Mouse (Mus musculus): ENCODE measurements at regions not wholly inside any gene's neighbourhood (a gene's known extent, or its start where the extent isn't known, plus 50 kb on each side); places are given as distances from the start of the nearest gene placed in this dataset.
A peak's percentile ranks its signal among the peaks of the same experiment; 100 is the strongest.

DNA sequence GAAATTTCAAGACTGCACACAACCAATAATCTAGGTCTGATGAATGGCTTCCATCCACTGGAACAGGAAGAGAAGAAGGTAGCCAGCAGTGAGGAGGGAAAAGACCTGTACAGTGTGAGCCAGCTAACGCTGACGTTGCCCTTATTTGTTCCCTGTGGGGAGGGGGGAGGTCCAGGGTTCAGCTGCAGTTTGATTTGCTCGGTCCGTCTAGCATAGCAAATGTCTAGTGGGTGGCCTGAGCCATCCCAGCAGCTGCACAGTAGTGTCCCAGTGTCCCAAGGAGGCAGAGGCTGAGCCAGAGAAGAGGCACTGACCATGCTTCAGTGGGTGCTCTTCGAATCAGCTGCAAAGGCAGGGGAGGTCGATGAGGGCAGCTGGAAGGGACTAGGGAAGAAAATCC is 120.7 kb upstream of the Atp6ap2 start:
- ATAC-seq (ENCODE audit: low TSS enrichment) = no peak

GRCm38 (mm10) chrX:12467528-12468179 is 119.9 kb upstream of the Atp6ap2 start:
- no peak for ATAC-seq (ENCODE audit: low TSS enrichment)

GRCm38 (mm10) chrX:12472296-12472695 is 115.3 kb upstream of the Atp6ap2 start:
- ATAC-seq (ENCODE audit: low TSS enrichment) = no peak

DNA sequence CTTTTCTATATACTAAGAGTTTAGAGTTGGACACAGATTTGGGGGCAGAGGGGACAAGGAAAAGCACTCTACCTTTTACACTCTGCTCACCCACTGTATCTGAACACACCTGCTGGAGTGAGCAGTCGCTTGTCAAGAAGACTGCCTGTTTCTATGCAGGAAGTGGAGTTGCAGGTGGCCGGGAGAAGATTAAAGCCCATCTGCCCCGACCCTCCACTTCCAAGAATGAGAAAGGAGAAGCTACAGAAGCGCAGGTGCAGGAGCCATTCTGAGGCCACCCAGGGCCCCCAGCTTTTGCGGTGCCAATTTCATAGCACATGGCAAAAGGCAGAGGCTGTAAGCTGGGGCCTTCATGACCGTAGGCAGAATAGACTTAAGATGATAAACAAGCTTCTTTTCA is 108.4 kb upstream of the Atp6ap2 start:
- no peak for ATAC-seq (ENCODE audit: low TSS enrichment)

DNA sequence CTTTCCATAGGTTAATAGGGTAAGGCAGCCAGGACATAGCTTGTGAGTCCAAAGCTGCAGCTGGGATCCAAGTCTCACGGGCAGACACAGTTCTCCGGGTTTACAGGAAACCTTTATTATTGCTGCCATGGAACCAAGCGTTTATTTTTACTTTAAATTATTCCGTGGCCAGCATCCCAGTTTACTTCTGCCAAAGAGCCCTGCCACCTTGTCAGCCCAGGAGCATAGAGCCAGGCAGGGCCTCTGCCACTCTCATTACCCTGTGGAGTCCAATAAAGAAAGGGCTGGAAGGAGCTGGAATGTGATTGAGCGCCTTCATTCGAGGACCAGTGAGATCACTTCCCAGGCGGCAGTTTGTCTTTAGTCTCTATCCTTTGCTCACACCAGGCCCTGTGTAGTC is 96.6 kb upstream of the Atp6ap2 start:
- ATAC-seq (ENCODE audit: low TSS enrichment) = no peak

DNA sequence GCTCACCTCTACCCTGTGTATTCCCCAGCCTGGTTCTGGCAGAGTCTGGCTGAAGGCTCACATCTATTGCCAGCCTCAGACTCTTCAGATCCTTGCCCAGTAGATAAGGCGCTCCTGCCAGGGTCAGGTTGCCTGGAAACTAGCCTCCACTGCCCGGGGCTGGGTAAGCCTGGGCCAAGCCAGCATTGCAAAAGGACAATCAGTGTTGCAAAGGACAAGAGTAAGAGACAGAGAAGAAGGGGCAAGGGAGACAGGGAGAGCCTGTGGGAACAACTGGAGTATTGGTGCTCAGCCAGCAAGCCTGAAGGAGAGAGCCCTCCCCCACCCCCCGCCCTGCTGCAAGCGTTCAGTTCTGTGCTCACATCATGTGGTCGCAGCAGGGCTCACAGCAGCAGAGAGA is 94.4 kb upstream of the Atp6ap2 start:
- no peak for ATAC-seq (ENCODE audit: low TSS enrichment)

DNA sequence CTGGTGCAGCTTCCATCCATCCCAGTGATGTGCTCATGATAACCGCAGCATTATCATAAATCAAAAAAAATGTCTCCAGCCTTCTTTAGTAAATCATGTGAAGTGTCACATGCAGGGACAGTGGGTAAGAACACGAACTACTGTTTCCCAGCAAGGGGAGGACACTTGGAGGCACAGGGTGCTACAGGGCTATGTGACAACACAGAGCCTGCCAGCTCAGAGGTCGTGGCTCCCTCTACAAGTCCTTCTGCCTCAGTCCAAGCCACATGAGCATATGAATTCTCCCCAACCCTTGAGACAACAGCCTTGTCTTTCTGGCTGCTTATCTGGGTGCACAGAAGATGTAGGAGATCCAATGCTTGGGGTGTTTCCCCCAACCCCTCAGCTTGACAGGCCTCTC is 93.7 kb upstream of the Atp6ap2 start:
- ATAC-seq (ENCODE audit: low TSS enrichment) = no peak

DNA sequence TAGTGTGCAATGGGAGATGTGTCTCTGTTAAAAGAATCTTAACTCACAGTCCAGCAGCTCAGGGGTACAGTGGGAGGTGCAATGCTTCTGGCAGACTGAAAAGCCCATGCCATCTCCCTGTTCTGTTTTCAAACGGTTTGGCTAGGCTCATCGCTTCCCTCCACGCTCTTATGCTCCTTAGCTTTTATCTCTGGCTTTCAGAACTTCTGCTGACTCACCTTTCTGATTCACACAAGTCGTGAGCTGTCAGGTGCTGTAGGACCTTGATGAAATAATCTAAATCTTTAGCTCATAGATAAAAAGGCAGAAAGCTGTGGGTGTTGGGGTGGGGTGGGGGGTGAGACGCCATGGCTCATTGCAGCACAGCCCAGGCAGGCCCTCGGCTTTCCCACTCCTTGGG is 93.1 kb upstream of the Atp6ap2 start:
- 0 out of 2 replicates have a peak, but pooled peaks have one; percentile 44 for ATAC-seq (ENCODE audit: low TSS enrichment)

- no peak for ATAC-seq (ENCODE audit: low TSS enrichment)
These were observed 87.0 kb upstream of the Atp6ap2 start for GRCm38 (mm10) chrX:12500601-12501000.

DNA sequence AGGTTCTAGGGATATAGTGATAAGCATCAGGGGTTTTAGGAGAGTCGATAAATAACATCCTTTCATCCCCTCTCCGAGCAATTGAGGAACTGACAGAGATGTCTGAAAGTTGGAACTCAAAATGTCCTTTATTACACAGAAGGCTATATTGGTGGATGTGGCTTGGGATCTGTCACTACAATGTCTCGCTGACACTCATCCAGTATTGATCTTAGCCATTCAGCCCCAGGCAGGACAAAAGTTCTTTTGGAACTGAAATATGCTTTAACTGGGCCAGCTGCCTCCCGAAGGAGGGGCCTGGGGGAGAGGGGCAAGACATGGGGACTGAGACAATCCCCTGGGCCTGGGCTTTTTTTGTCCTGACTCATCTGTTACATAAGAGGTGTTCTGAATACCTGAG is 85.2 kb upstream of the Atp6ap2 start:
- ATAC-seq (ENCODE audit: low TSS enrichment) = no peak

DNA sequence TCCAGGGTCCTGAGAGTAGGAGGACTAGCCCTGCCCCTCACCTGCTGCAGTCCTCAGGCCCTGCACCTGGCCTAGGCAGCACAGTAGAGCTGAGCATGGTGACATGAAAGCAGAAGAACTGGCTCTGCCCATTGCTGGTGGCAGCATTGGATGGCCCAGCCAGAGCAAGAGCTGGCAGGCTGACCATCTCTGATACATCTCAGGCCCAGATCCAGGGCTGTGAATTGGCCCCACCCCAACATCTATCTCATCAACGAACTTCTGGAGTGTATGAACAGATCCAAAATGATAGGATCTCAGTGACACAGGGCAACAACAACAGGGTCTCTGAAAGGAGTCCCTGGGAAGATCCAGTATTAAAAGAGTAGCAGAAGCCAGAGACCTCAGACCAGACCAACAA is 84.0 kb upstream of the Atp6ap2 start:
- ATAC-seq (ENCODE audit: low TSS enrichment) = no peak

DNA sequence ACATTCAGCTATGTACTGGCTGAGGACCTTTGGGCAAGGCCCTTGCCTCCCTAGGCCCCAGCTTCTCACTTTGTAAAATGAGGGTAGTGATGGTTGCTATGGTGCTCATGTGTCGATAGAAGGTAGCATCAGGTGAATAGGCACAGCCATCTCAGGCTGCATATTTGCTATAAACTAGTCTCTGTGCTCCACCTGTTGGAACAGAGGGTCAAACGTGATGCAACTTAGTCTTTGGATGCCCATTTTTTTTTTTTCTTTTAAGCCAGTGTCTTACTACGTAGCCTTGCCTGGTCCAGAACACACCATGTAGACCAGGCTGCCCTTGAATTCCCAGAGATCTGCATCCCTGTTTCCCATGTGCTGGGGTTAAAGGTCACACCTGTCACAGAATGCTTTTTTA is 76.5 kb upstream of the Atp6ap2 start:
- ATAC-seq (ENCODE audit: low TSS enrichment) = no peak

GRCm38 (mm10) chrX:12525044-12525443 is 62.6 kb upstream of the Atp6ap2 start:
- no peak for ATAC-seq (ENCODE audit: low TSS enrichment)

GRCm38 (mm10) chrX:12530406-12531311 is 56.9 kb upstream of the Atp6ap2 start:
- ATAC-seq (ENCODE audit: low TSS enrichment) = no peak

Data from frontal cortex, adult (tissue).